Mouse (Mus musculus) forebrain, embryonic 13.5 days (tissue): ENCODE measurements around the gene Ubtd2. TPM values are rescaled to one million over a fixed set of nuclear protein-coding genes. Genes with fewer than 3 reads are reported as not detected.
A peak's percentile ranks its signal among the peaks of the same experiment; 100 is the strongest.

Experiments used
- ATAC-seq: fragments of 200-750 bp; cut with Nextera tagmentation; 2 replicates; pipeline ENCODE4 v1.8.0; 2017
- H3K27ac ChIP-seq: fragments of 300-500 bp; sonication (generic); 2 replicates; pipeline ENCODE4 v1.5.1; 2015; ENCODE audit warnings: inconsistent platforms, mild to moderate bottlenecking, moderate library complexity
- H3K27me3 ChIP-seq: fragments of 300-500 bp; sonication (generic); 2 replicates; pipeline ENCODE4 v1.6.1; 2015; ENCODE audit warnings: mild to moderate bottlenecking, inconsistent platforms
- H3K36me3 ChIP-seq: fragments of 300-500 bp; sonication (generic); 2 replicates; pipeline ENCODE4 v1.6.1; 2015; ENCODE audit warnings: mild to moderate bottlenecking, inconsistent platforms; ENCODE audit not compliant: poor library complexity, severe bottlenecking
- H3K4me1 ChIP-seq: fragments of 300-500 bp; sonication (generic); 2 replicates; pipeline ENCODE4 v1.6.1; 2015; ENCODE audit warnings: inconsistent platforms
- H3K4me2 ChIP-seq: fragments of 300-500 bp; sonication (generic); 2 replicates; pipeline ENCODE4 v1.6.1; 2015; ENCODE audit warnings: inconsistent platforms, mild to moderate bottlenecking, moderate library complexity
- H3K4me3 ChIP-seq: fragments of 300-500 bp; sonication (generic); 2 replicates; pipeline ENCODE4 v1.5.1; 2015; ENCODE audit warnings: mild to moderate bottlenecking, inconsistent platforms
- H3K9ac ChIP-seq: fragments of 300-500 bp; sonication (generic); 2 replicates; pipeline ENCODE4 v1.6.1; 2015; ENCODE audit warnings: mild to moderate bottlenecking, inconsistent platforms
- H3K9me3 ChIP-seq: fragments of 300-500 bp; sonication (generic); replicated peaks from 2 replicates; pipeline ENCODE4 v1.6.1; 2016; ENCODE audit warnings: inconsistent platforms
- WGBS: fragments of 180-500 bp; shearing (Covaris S2); methylation state at CpG from one replicate; pipeline ENCODE4 v1.1.7; 2015; 5-methylcytosine and 5-hydroxymethylcytosine counted together
- polyA plus RNA-seq: library from polyadenylated mRNA; unstranded; fragments of >200 nt; fragmentation: Nextera tagmentation; extraction: Ambion mirVana; gene quantifications from 2 replicates; pipeline ENCODE4 v1.2.1, GENCODE M21; 2015

Gene Ubtd2
- polyA plus RNA-seq = 59.4 and 60.4 TPM in 2 replicates

GRCm38 (mm10) chr11:32454800-32455506, at the start of gene Ubtd2:
Ubtd2 (plus strand) TSS chr11:32455370.
- no peaks in the 10 kb centered on the region for H3K9me3 ChIP-seq
- WGBS = under 1% methylated on average over 83 of the region's 86 CpGs

GRCm38 (mm10) chr11:32407863-32408262, 47.3 kb upstream of the Ubtd2 start:
- Histone ChIP-seq H3K27ac (no peak overlapping the region), H3K9me3 (no peaks in the 10 kb centered on the region), H3K4me1 (0 out of 2 replicates have a peak, but pooled peaks cover 2% of the 10 kb centered on the region), H3K9ac (no peak overlapping the region), H3K4me2 (no peak overlapping the region), H3K4me3 (no peak overlapping the region), H3K36me3 (peaks cover 75% of the 10 kb centered on the region), H3K27me3 (no peaks in the 10 kb centered on the region)
- ATAC-seq = no peak
- WGBS = 94% methylated on average over 3 of the region's 3 CpGs

More at GRCm38 (mm10) chr11:32454800-32455506, at the start of gene Ubtd2:
- Histone ChIP-seq H3K27ac (peak within 1 kb of the TSS; percentile 96), H3K9ac (peak within 1 kb of the TSS; percentile 93), H3K4me1 (peaks cover 21% of the 10 kb centered on the region), H3K27me3 (0 out of 2 replicates have a peak, but pooled peaks cover 4% of the 10 kb centered on the region), H3K36me3 (no peaks in the 10 kb centered on the region), H3K4me3 (peak within 1 kb of the TSS; percentile 95), H3K4me2 (peak within 1 kb of the TSS; percentile 80)
- ATAC-seq = peak; percentile 98

GRCm38 (mm10) chr11:32409052-32409451, 46.1 kb upstream of the Ubtd2 start:
- no peak overlapping the region for H3K4me3 ChIP-seq
- H3K4me2 ChIP-seq = no peak overlapping the region
- no peaks in the 10 kb centered on the region for H3K4me1 ChIP-seq
- no peaks in the 10 kb centered on the region for H3K9me3 ChIP-seq
- no peak overlapping the region for H3K9ac ChIP-seq
- ATAC-seq = no peak
- H3K27ac ChIP-seq = no peak overlapping the region
- no peaks in the 10 kb centered on the region for H3K27me3 ChIP-seq
- H3K36me3 ChIP-seq = peaks cover 78% of the 10 kb centered on the region

- 95% methylated on average over 11 of the region's 11 CpGs for WGBS
Observed at GRCm38 (mm10) chr11:32409823-32410562, 45.2 kb upstream of the Ubtd2 start.

GRCm38 (mm10) chr11:32420001-32420400, 35.2 kb upstream of the Ubtd2 start:
- 75% methylated on average over 5 of the region's 5 CpGs for WGBS
- no peak overlapping the region for H3K27ac ChIP-seq
- H3K36me3 ChIP-seq = peaks cover 96% of the 10 kb centered on the region
- H3K4me1 ChIP-seq = no peaks in the 10 kb centered on the region
- H3K27me3 ChIP-seq = no peaks in the 10 kb centered on the region
- ATAC-seq = no peak
- no peak overlapping the region for H3K4me2 ChIP-seq
- 0 out of 2 replicates have a peak overlapping the region, but pooled peaks have one; percentile 12 for H3K9ac ChIP-seq
- H3K9me3 ChIP-seq = no peaks in the 10 kb centered on the region
- no peak overlapping the region for H3K4me3 ChIP-seq

More at GRCm38 (mm10) chr11:32409823-32410562, 45.2 kb upstream of the Ubtd2 start:
- H3K9me3 ChIP-seq = no peaks in the 10 kb centered on the region
- H3K36me3 ChIP-seq = peaks cover 82% of the 10 kb centered on the region
- no peak overlapping the region for H3K27ac ChIP-seq
- no peaks in the 10 kb centered on the region for H3K4me1 ChIP-seq
- ATAC-seq = no peak
- H3K9ac ChIP-seq = no peak overlapping the region
- H3K4me3 ChIP-seq = no peak overlapping the region
- no peak overlapping the region for H3K4me2 ChIP-seq
- no peaks in the 10 kb centered on the region for H3K27me3 ChIP-seq

GRCm38 (mm10) chr11:32423311-32423710, 31.9 kb upstream of the Ubtd2 start:
- H3K9me3 ChIP-seq = no peaks in the 10 kb centered on the region
- H3K36me3 ChIP-seq = peaks cover 82% of the 10 kb centered on the region
- no peaks in the 10 kb centered on the region for H3K27me3 ChIP-seq
- no peak overlapping the region for H3K27ac ChIP-seq
- ATAC-seq = no peak
- H3K9ac ChIP-seq = no peak overlapping the region
- H3K4me2 ChIP-seq = no peak overlapping the region
- no peak overlapping the region for H3K4me3 ChIP-seq
- H3K4me1 ChIP-seq = no peaks in the 10 kb centered on the region
- 92% methylated on average over 12 of the region's 12 CpGs for WGBS

GRCm38 (mm10) chr11:32424600-32424999, 30.6 kb upstream of the Ubtd2 start:
- H3K4me2 ChIP-seq = no peak overlapping the region
- no peak for ATAC-seq
- no peaks in the 10 kb centered on the region for H3K4me1 ChIP-seq
- H3K36me3 ChIP-seq = peaks cover 73% of the 10 kb centered on the region
- no peaks in the 10 kb centered on the region for H3K9me3 ChIP-seq
- WGBS = 87% methylated on average over 4 of the region's 4 CpGs
- H3K9ac ChIP-seq = no peak overlapping the region
- H3K27me3 ChIP-seq = no peaks in the 10 kb centered on the region
- H3K27ac ChIP-seq = no peak overlapping the region
- H3K4me3 ChIP-seq = no peak overlapping the region

GRCm38 (mm10) chr11:32425043-32425658, 30.0 kb upstream of the Ubtd2 start:
- H3K27me3 ChIP-seq = no peaks in the 10 kb centered on the region
- H3K9me3 ChIP-seq = no peaks in the 10 kb centered on the region
- H3K9ac ChIP-seq = no peak overlapping the region
- WGBS = 86% methylated on average over 10 of the region's 10 CpGs
- no peak overlapping the region for H3K4me2 ChIP-seq
- peaks cover 67% of the 10 kb centered on the region for H3K36me3 ChIP-seq
- H3K4me1 ChIP-seq = no peaks in the 10 kb centered on the region
- no peak overlapping the region for H3K4me3 ChIP-seq
- no peak overlapping the region for H3K27ac ChIP-seq
- ATAC-seq = no peak

GRCm38 (mm10) chr11:32427537-32427936, 27.6 kb upstream of the Ubtd2 start:
- peaks cover 44% of the 10 kb centered on the region for H3K36me3 ChIP-seq
- no peak overlapping the region for H3K4me3 ChIP-seq
- H3K4me1 ChIP-seq = no peaks in the 10 kb centered on the region
- no peaks in the 10 kb centered on the region for H3K9me3 ChIP-seq
- ATAC-seq = no peak
- H3K4me2 ChIP-seq = no peak overlapping the region
- no peak overlapping the region for H3K27ac ChIP-seq
- no peaks in the 10 kb centered on the region for H3K27me3 ChIP-seq
- WGBS = 88% methylated on average over 7 of the region's 7 CpGs
- no peak overlapping the region for H3K9ac ChIP-seq

GRCm38 (mm10) chr11:32435410-32436060, 19.6 kb upstream of the Ubtd2 start:
- Histone ChIP-seq H3K9me3 (no peaks in the 10 kb centered on the region), H3K27me3 (no peaks in the 10 kb centered on the region), H3K4me1 (no peaks in the 10 kb centered on the region), H3K36me3 (no peaks in the 10 kb centered on the region), H3K4me2 (no peak overlapping the region), H3K9ac (no peak overlapping the region), H3K27ac (no peak overlapping the region), H3K4me3 (no peak overlapping the region)
- 78% methylated on average over 6 of the region's 6 CpGs for WGBS
- ATAC-seq = no peak

GRCm38 (mm10) chr11:32442576-32442975, 12.6 kb upstream of the Ubtd2 start:
- ATAC-seq = no peak
- Histone ChIP-seq H3K4me1 (peaks cover 7% of the 10 kb centered on the region), H3K36me3 (no peaks in the 10 kb centered on the region), H3K4me2 (no peak overlapping the region), H3K27ac (no peak overlapping the region), H3K27me3 (0 out of 2 replicates have a peak, but pooled peaks cover 6% of the 10 kb centered on the region), H3K9me3 (no peaks in the 10 kb centered on the region), H3K9ac (no peak overlapping the region), H3K4me3 (no peak overlapping the region)
- WGBS = 81% methylated on average over 3 of the region's 3 CpGs
